Comparison of ENCODE assay signal across 18 mouse cellular contexts in the genomic region with DNA sequence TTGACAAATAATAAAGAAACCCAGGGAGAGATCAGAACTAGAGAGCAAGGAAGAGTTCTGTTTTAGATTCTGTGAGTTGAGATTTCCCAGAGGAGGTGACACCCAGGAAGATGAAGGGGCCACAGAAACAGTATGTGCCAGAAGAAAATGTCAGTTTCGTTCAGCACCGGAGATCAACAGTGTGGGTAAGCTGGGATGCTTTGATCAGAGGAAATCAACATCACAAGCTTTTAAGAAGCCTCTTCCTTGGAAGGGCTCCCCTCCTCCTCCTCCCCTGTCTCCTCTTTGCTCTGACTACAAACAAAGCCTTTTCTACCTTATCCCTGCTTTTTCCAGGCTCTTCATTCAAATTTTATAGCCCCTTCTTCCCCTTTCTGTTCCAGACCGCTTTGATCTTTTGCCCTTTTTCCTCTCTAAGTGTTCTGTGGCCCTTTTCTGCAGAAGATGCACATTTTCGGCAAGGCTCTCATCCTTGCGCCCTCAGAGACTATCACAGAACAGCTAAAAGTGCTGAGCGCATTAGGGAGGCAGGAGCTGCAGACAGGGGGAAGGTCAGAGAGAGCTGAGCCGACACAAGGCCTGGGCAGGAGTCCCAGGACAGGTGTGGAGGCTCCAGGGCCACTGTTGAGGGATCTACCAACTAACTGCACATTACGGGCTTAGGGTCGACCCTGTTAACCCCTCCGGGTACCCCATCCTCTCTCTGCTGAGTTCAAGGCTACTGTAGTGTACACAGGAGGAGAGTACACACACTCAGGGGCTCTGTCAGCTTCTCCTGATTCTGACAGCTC.
DNase-seq lines count a peak whose midpoint lies in the region; ATAC-seq and TF ChIP-seq lines count a peak whose summit lies in the region.
"Had no signal": no experiment of that assay in that cellular context is flagged by ENCODE, and none has a peak within 500 bp of the region (broad histone marks: within the 10 kb centered on the region; RNA-seq: fewer than 3 reads in every experiment).

No protein-coding gene starts in this region.

- no peaks in the 10 kb centered on the region for H3K9me3 ChIP-seq in midbrain, embryonic 15.5 days
- H3K9me3 ChIP-seq in midbrain, postnatal 0 days (ENCODE audit: low read length), result no peaks in the 10 kb centered on the region
- no peaks in the 10 kb centered on the region for H3K9me3 ChIP-seq in midbrain, embryonic 16.5 days (replicated peaks; ENCODE audit: control insufficient read depth, low read length, poor library complexity, severe bottlenecking)
- H3K9me3 ChIP-seq in liver, embryonic 11.5 days (ENCODE audit: control insufficient read depth, low read length), result no peaks in the 10 kb centered on the region
- H3K9me3 ChIP-seq: hindbrain, embryonic 12.5 days; intestine, embryonic 15.5 days; kidney, embryonic 15.5 days; liver, embryonic 12.5 days; lung, embryonic 15.5 days had no signal

- WGBS in midbrain, embryonic 15.5 days, result 41% methylated on average over 10 of the region's 10 CpGs
- 44% methylated on average over 10 of the region's 10 CpGs for WGBS in midbrain, postnatal 0 days
- 38% methylated on average over 10 of the region's 10 CpGs for WGBS in midbrain, embryonic 16.5 days
- 58% methylated on average over 10 of the region's 10 CpGs for WGBS in liver, embryonic 11.5 days

- intact Hi-C loops in gastrocnemius, postnatal 14 days (cut with DNase I; ENCODE audit: low total_unique reads), result no loop called here

- no peak overlapping the region for H3K4me3 ChIP-seq in midbrain, embryonic 15.5 days
- H3K4me3 ChIP-seq in midbrain, postnatal 0 days (ENCODE audit: low read depth, low read length), result no peak overlapping the region
- no peak overlapping the region for H3K4me3 ChIP-seq in midbrain, embryonic 16.5 days (ENCODE audit: low read depth, low read length)
- no peak overlapping the region for H3K4me3 ChIP-seq in liver, embryonic 11.5 days (ENCODE audit: low read depth, low read length)
- H3K4me3 ChIP-seq: hindbrain, embryonic 12.5 days; intestine, embryonic 15.5 days; kidney, embryonic 15.5 days; liver, embryonic 12.5 days; lung, embryonic 15.5 days; myocyte had no signal

- no peak overlapping the region for H3K9ac ChIP-seq in midbrain, embryonic 15.5 days
- no peak overlapping the region for H3K9ac ChIP-seq in midbrain, postnatal 0 days (replicated peaks; ENCODE audit: low read length, poor library complexity, severe bottlenecking)
- no peak overlapping the region for H3K9ac ChIP-seq in midbrain, embryonic 16.5 days (ENCODE audit: low read depth, low read length)
- no peak overlapping the region for H3K9ac ChIP-seq in liver, embryonic 11.5 days (ENCODE audit: low read depth, low read length)
- H3K9ac ChIP-seq: hindbrain, embryonic 12.5 days; intestine, embryonic 15.5 days; kidney, embryonic 15.5 days; liver, embryonic 12.5 days; lung, embryonic 15.5 days had no signal

- ATAC-seq in midbrain, embryonic 15.5 days (replicated peaks), result peak; percentile 59; the same call in 1 of the 2 replicates
- no peak for ATAC-seq in midbrain, postnatal 0 days (ENCODE audit: low FRiP score)
- ATAC-seq in midbrain, embryonic 16.5 days, result 0 out of 2 replicates have a peak, but pooled peaks have one; percentile 54
- ATAC-seq in liver, embryonic 11.5 days (replicated peaks; ENCODE audit: low FRiP score), result no peak
- ATAC-seq: intestine, embryonic 15.5 days; liver, embryonic 12.5 days had no signal

- H3K4me1 ChIP-seq in midbrain, embryonic 15.5 days, result no peaks in the 10 kb centered on the region
- no peaks in the 10 kb centered on the region; the same call in 1 of the 2 replicates for H3K4me1 ChIP-seq in midbrain, postnatal 0 days (ENCODE audit: insufficient read depth, low read length)
- H3K4me1 ChIP-seq in midbrain, embryonic 16.5 days (ENCODE audit: control insufficient read depth, insufficient read depth, low read length), result 0 out of 2 replicates have a peak, but pooled peaks cover 4% of the 10 kb centered on the region
- peaks cover 15% of the 10 kb centered on the region for H3K4me1 ChIP-seq in liver, embryonic 11.5 days (replicated peaks; ENCODE audit: control insufficient read depth, insufficient read depth, low read length)
- H3K4me1 ChIP-seq: hindbrain, embryonic 12.5 days; intestine, embryonic 15.5 days had no signal

- TF ChIP-seq CTCF in midbrain, postnatal 0 days (IDR thresholded peaks at IDR 0.05), result no peak

- peak; percentile 77 for DNase-seq in heart, adult 11 months
- no peak for DNase-seq in heart, postnatal 4 days
- DNase-seq in midbrain, postnatal 0 days (ENCODE audit: low spot score), result no peak
- DNase-seq in thymus, postnatal 4 days, result peak; percentile 49
- DNase-seq in liver, embryonic 11.5 days (ENCODE audit: low spot score), result no peak
- DNase-seq in gastrocnemius, postnatal 14 days, result no peak
- DNase-seq: adrenal gland, postnatal 36 days; cerebellum, adult 9-11 months; layer of hippocampus, postnatal 36 days; left cerebral cortex, postnatal 4 days had no signal

- H3K27me3 ChIP-seq in midbrain, embryonic 15.5 days (replicated peaks), result no peaks in the 10 kb centered on the region
- no peaks in the 10 kb centered on the region for H3K27me3 ChIP-seq in midbrain, postnatal 0 days (ENCODE audit: insufficient read depth, low read length)
- no peaks in the 10 kb centered on the region for H3K27me3 ChIP-seq in midbrain, embryonic 16.5 days (ENCODE audit: control insufficient read depth, insufficient read depth, low read depth, low read length)
- H3K27me3 ChIP-seq in liver, embryonic 11.5 days (replicated peaks; ENCODE audit: control insufficient read depth, insufficient read depth, low read length), result peaks cover 3% of the 10 kb centered on the region; the same call in 1 of the 2 replicates
- H3K27me3 ChIP-seq: hindbrain, embryonic 12.5 days; intestine, embryonic 15.5 days; kidney, embryonic 15.5 days; lung, embryonic 15.5 days had no signal

- 0 out of 2 replicates have a peak overlapping the region, but pooled peaks have one; percentile 35 for H3K27ac ChIP-seq in midbrain, embryonic 15.5 days
- no peak overlapping the region for H3K27ac ChIP-seq in midbrain, postnatal 0 days (ENCODE audit: low read depth, low read length)
- 0 out of 2 replicates have a peak overlapping the region, but pooled peaks have one; percentile 13 for H3K27ac ChIP-seq in midbrain, embryonic 16.5 days (ENCODE audit: low read length)
- H3K27ac ChIP-seq in liver, embryonic 11.5 days (ENCODE audit: low read depth, low read length), result no peak overlapping the region
- H3K27ac ChIP-seq: hindbrain, embryonic 12.5 days; intestine, embryonic 15.5 days; kidney, embryonic 15.5 days; liver, embryonic 12.5 days; lung, embryonic 15.5 days had no signal

- no peak overlapping the region for H3K4me2 ChIP-seq in midbrain, embryonic 15.5 days
- H3K4me2 ChIP-seq in midbrain, postnatal 0 days (ENCODE audit: low read depth, low read length, poor library complexity, severe bottlenecking), result no peak overlapping the region
- H3K4me2 ChIP-seq in midbrain, embryonic 16.5 days (ENCODE audit: low read length), result no peak overlapping the region
- no peak overlapping the region for H3K4me2 ChIP-seq in liver, embryonic 11.5 days
- H3K4me2 ChIP-seq: hindbrain, embryonic 12.5 days; intestine, embryonic 15.5 days; kidney, embryonic 15.5 days; liver, embryonic 12.5 days; lung, embryonic 15.5 days had no signal

- no peaks in the 10 kb centered on the region for H3K36me3 ChIP-seq in midbrain, embryonic 15.5 days (replicated peaks)
- H3K36me3 ChIP-seq in midbrain, postnatal 0 days (ENCODE audit: insufficient read depth, low read length), result no peaks in the 10 kb centered on the region
- H3K36me3 ChIP-seq in midbrain, embryonic 16.5 days (ENCODE audit: control insufficient read depth, insufficient read depth, low read length), result no peaks in the 10 kb centered on the region
- H3K36me3 ChIP-seq in liver, embryonic 11.5 days (ENCODE audit: control insufficient read depth, insufficient read depth, low read length), result no peaks in the 10 kb centered on the region
- H3K36me3 ChIP-seq: hindbrain, embryonic 12.5 days; intestine, embryonic 15.5 days; kidney, embryonic 15.5 days; liver, embryonic 12.5 days; lung, embryonic 15.5 days had no signal

Comparison
In these comparisons a context has a peak if more than half of its experiments do, and no peak if none do; other contexts are left out.
1. DNase-seq: peak in heart, adult 11 months (single experiment) and thymus, postnatal 4 days (single experiment); none in heart, postnatal 4 days (single experiment), midbrain, postnatal 0 days (single experiment), liver, embryonic 11.5 days (single experiment) and gastrocnemius, postnatal 14 days (single experiment).
2. ATAC-seq: peak in midbrain, embryonic 15.5 days (single experiment) and midbrain, embryonic 16.5 days (single experiment); none in midbrain, postnatal 0 days (single experiment) and liver, embryonic 11.5 days (single experiment).
3. H3K27ac ChIP-seq: peak in midbrain, embryonic 15.5 days (single experiment) and midbrain, embryonic 16.5 days (single experiment); none in midbrain, postnatal 0 days (single experiment) and liver, embryonic 11.5 days (single experiment).